Mouse (Mus musculus) heart, adult 9 months (tissue): ENCODE measurements around the gene Sema7a.

Experiments used
- DNase-seq, 2 experiments: peaks; one replicate each; pipeline ENCODE4 v3.0.0; 2022; ENCODE audit warnings: low spot score in 2 of 2

Sema7a gene

GRCm38 (mm10) chr9:58011027-58011426 is 71.1 kb downstream of the Sema7a start:
- no peak for DNase-seq

- DNase-seq, result no peak
These were observed 71.6 kb downstream of the Sema7a start for GRCm38 (mm10) chr9:58011552-58011951.
